Mouse (Mus musculus) forebrain, embryonic 15.5 days (tissue): Measurements from ENCODE around the gene Tmem52. TPM values are rescaled to one million over a fixed set of nuclear protein-coding genes. Genes with fewer than 3 reads are reported as not detected.
"Not testable (repeated sequence)": the region's sequence is repeated elsewhere in the genome, so short reads cannot be mapped to it uniquely, and the experiment has no call there.

Source experiments
- ATAC-seq: fragments of 200-750 bp; cut with Nextera tagmentation; replicated peaks from 2 replicates; pipeline ENCODE4 v1.8.0; 2017; ENCODE audit warnings: mild to moderate bottlenecking, moderate TSS enrichment, moderate library complexity
- H3K27ac ChIP-seq: fragments of 300-500 bp; sonication (generic); replicated peaks from 2 replicates; pipeline ENCODE4 v1.5.1; 2015; ENCODE audit warnings: mild to moderate bottlenecking, inconsistent platforms
- H3K27me3 ChIP-seq: fragments of 300-500 bp; sonication (generic); 2 replicates; pipeline ENCODE4 v1.6.1; 2015; ENCODE audit warnings: inconsistent platforms
- H3K36me3 ChIP-seq: fragments of 300-500 bp; sonication (generic); 2 replicates; pipeline ENCODE4 v1.6.1; 2015; ENCODE audit warnings: mild to moderate bottlenecking, inconsistent platforms
- H3K4me1 ChIP-seq: fragments of 300-500 bp; sonication (generic); 2 replicates; pipeline ENCODE4 v1.6.1; 2015; ENCODE audit warnings: inconsistent platforms
- H3K4me2 ChIP-seq: fragments of 300-500 bp; sonication (generic); replicated peaks from 2 replicates; pipeline ENCODE4 v1.6.1; 2015; ENCODE audit warnings: mild to moderate bottlenecking, inconsistent platforms
- H3K4me3 ChIP-seq: fragments of 300-500 bp; sonication (generic); 2 replicates; pipeline ENCODE4 v1.5.1; 2015; ENCODE audit warnings: mild to moderate bottlenecking, inconsistent platforms
- H3K9ac ChIP-seq: fragments of 300-500 bp; sonication (generic); replicated peaks from 2 replicates; pipeline ENCODE4 v1.6.1; 2015; ENCODE audit warnings: mild to moderate bottlenecking, inconsistent platforms
- H3K9me3 ChIP-seq: fragments of 300-500 bp; sonication (generic); 2 replicates; pipeline ENCODE4 v1.6.1; 2016; ENCODE audit warnings: inconsistent platforms
- whole genome bisulfite sequencing: fragments of 180-500 bp; shearing (Covaris S2); methylation state at CpG from one replicate; pipeline ENCODE4 v1.1.7; 2015; ENCODE audit warnings: mixed read lengths; 5-methylcytosine and 5-hydroxymethylcytosine counted together
- polyA plus RNA-seq: library from polyadenylated mRNA; unstranded; fragments of >200 nt; fragmentation: Nextera tagmentation; extraction: Ambion mirVana; gene quantifications from 2 replicates; pipeline ENCODE4 v1.2.1, GENCODE M21; 2015

Gene Tmem52
- polyA plus RNA-seq, 1 experiment from 2014 or later, result 0.19 TPM

GRCm38 (mm10) chr4:155473796-155474195, 4.9 kb downstream of the Tmem52 start:
- not testable (repeated sequence) for H3K4me3 ChIP-seq, H3K9me3 ChIP-seq, H3K4me2 ChIP-seq, ATAC-seq, H3K27me3 ChIP-seq, H3K27ac ChIP-seq, H3K36me3 ChIP-seq, H3K9ac ChIP-seq
- 72% methylated on average over 2 of the region's 2 CpGs for WGBS
- H3K4me1 ChIP-seq, result peaks cover 13% of the 10 kb centered on the region

- no peak overlapping the region; the same call in 1 of the 2 replicates for H3K9ac ChIP-seq
- no peaks in the 10 kb centered on the region for H3K36me3 ChIP-seq
- H3K4me3 ChIP-seq, result peak overlapping the region; percentile 6; the same call in 1 of the 2 replicates
- no peaks in the 10 kb centered on the region for H3K27me3 ChIP-seq
- H3K4me2 ChIP-seq, result peak overlapping the region; percentile 25
- H3K27ac ChIP-seq, result no peak overlapping the region
- peak; percentile 83 for ATAC-seq
- peaks cover 5% of the 10 kb centered on the region for H3K4me1 ChIP-seq
- WGBS, result 21% methylated on average over 28 of the region's 28 CpGs
- H3K9me3 ChIP-seq, result no peaks in the 10 kb centered on the region
Observed at GRCm38 (mm10) chr4:155481381-155482124, 12.6 kb downstream of the Tmem52 start.

DNA sequence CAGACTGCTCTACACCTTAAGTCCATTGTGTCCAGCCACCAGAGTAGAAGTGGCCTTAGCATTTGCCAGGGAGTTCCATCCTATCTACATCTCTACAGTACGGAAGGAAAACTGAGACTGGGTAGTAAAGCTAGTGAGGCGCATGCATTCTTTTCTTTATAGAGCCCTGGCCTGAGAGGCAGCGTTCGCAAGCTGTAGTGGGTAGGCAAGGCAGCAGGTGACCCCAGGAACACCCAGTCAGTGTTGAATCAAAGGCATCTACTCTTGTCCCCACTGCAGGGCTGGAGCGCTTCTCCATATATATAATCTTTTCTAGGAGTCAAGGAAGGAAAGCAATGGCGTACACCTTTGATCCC, 13.2 kb downstream of the Tmem52 start:
- Histone ChIP-seq H3K4me1 (peaks cover 5% of the 10 kb centered on the region), H3K27ac (no peak overlapping the region), H3K9ac (no peak overlapping the region), H3K36me3 (no peaks in the 10 kb centered on the region), H3K4me3 (no peak overlapping the region), H3K4me2 (no peak overlapping the region), H3K27me3 (no peaks in the 10 kb centered on the region), H3K9me3 (no peaks in the 10 kb centered on the region)
- no peak for ATAC-seq
- WGBS, result 90% methylated on average over 6 of the region's 6 CpGs

- no peak overlapping the region for H3K27ac ChIP-seq
- peaks cover 8% of the 10 kb centered on the region for H3K4me1 ChIP-seq
- H3K36me3 ChIP-seq, result no peaks in the 10 kb centered on the region
- no peak overlapping the region for H3K4me2 ChIP-seq
- H3K27me3 ChIP-seq, result no peaks in the 10 kb centered on the region
- 66% methylated on average over 8 of the region's 8 CpGs for WGBS
- no peak for ATAC-seq
- no peak overlapping the region for H3K4me3 ChIP-seq
- no peak overlapping the region for H3K9ac ChIP-seq
- H3K9me3 ChIP-seq, result no peaks in the 10 kb centered on the region
Observed at GRCm38 (mm10) chr4:155482733-155483540, 14.0 kb downstream of the Tmem52 start.

- Histone ChIP-seq H3K27ac (no peak overlapping the region), H3K4me3 (no peak overlapping the region), H3K9me3 (no peaks in the 10 kb centered on the region), H3K4me2 (no peak overlapping the region), H3K4me1 (peaks cover 21% of the 10 kb centered on the region), H3K27me3 (no peaks in the 10 kb centered on the region), H3K9ac (no peak overlapping the region), H3K36me3 (no peaks in the 10 kb centered on the region)
- no peak for ATAC-seq
- 90% methylated on average over 3 of the region's 3 CpGs for WGBS
Observed at GRCm38 (mm10) chr4:155485521-155485920, 16.6 kb downstream of the Tmem52 start.

- no peak overlapping the region for H3K27ac ChIP-seq
- H3K4me3 ChIP-seq, result no peak overlapping the region
- H3K4me2 ChIP-seq, result no peak overlapping the region
- no peak for ATAC-seq
- no peaks in the 10 kb centered on the region for H3K36me3 ChIP-seq
- no peaks in the 10 kb centered on the region for H3K9me3 ChIP-seq
- peaks cover 21% of the 10 kb centered on the region for H3K4me1 ChIP-seq
- no peak overlapping the region for H3K9ac ChIP-seq
- 37% methylated on average over 3 of the region's 3 CpGs for WGBS
- no peaks in the 10 kb centered on the region for H3K27me3 ChIP-seq
Observed at GRCm38 (mm10) chr4:155487746-155488145, 18.8 kb downstream of the Tmem52 start.

GRCm38 (mm10) chr4:155488232-155489025, 19.5 kb downstream of the Tmem52 start:
- no peak overlapping the region for H3K4me3 ChIP-seq
- no peaks in the 10 kb centered on the region for H3K9me3 ChIP-seq
- no peak; the same call in 1 of the 2 replicates for ATAC-seq
- H3K36me3 ChIP-seq, result no peaks in the 10 kb centered on the region
- H3K4me2 ChIP-seq, result no peak overlapping the region
- no peaks in the 10 kb centered on the region for H3K27me3 ChIP-seq
- 79% methylated on average over 8 of the region's 8 CpGs for WGBS
- H3K9ac ChIP-seq, result no peak overlapping the region
- H3K4me1 ChIP-seq, result peaks cover 28% of the 10 kb centered on the region
- peak overlapping the region; percentile 12; the same call in 1 of the 2 replicates for H3K27ac ChIP-seq

DNA sequence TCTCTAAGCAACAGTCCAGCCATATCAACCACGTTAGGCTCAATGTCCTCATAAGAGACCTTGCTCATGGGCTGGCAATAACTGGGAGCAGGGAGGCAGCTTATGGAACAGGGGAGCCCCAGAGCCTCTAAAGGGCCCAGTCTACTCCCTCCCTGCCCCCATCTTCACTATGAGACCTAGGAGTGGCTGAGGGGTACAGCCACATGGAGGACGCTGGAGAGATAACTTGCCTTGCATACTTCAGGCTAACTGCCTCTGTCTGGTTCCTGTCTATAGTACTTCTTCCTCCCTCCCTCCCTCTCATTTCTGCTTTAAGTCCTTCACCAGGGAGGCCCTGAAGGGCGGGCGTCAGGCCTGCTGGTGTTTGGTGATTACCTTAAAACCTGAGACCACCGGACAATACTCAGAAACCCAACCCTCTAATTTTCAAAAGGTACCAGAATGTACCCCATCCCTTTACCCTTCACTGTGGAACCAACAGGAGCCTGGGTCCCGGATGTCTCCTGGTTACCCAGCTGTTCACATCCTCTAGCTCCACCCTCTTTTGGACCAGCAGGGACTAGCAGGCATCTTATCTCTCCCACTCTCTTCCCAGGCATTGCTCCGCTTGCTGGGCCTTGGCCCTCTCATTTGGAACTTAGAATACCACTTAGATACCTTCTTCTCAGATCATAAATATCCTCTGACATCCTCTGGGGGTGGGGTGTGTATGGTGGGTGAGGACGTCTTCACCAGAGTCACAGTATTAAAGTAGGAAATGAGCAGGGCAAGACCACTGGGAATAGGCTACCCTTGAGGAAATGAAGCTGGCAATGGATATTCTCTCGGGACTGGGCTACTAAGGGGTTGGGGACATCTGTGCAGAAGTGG, 20.4 kb downstream of the Tmem52 start:
- no peak for ATAC-seq
- Histone ChIP-seq H3K9ac (no peak overlapping the region), H3K4me3 (no peak overlapping the region), H3K36me3 (no peaks in the 10 kb centered on the region), H3K4me2 (no peak overlapping the region), H3K9me3 (no peaks in the 10 kb centered on the region), H3K27ac (no peak overlapping the region), H3K27me3 (no peaks in the 10 kb centered on the region), H3K4me1 (peaks cover 37% of the 10 kb centered on the region)
- 86% methylated on average over 9 of the region's 9 CpGs for WGBS

- Histone ChIP-seq H3K4me2 (peak overlapping the region; percentile 55), H3K36me3 (no peaks in the 10 kb centered on the region), H3K9me3 (no peaks in the 10 kb centered on the region), H3K27ac (peak overlapping the region; percentile 95; the same call in 1 of the 2 replicates), H3K27me3 (no peaks in the 10 kb centered on the region), H3K4me3 (peak overlapping the region; percentile 98), H3K4me1 (peaks cover 48% of the 10 kb centered on the region), H3K9ac (peak overlapping the region; percentile 99)
- ATAC-seq, result 0 out of 2 replicates have a peak, but pooled peaks have one; percentile 0
- WGBS, result 15% methylated on average over 5 of the region's 5 CpGs
Observed at GRCm38 (mm10) chr4:155490456-155490855, 21.5 kb downstream of the Tmem52 start.

DNA sequence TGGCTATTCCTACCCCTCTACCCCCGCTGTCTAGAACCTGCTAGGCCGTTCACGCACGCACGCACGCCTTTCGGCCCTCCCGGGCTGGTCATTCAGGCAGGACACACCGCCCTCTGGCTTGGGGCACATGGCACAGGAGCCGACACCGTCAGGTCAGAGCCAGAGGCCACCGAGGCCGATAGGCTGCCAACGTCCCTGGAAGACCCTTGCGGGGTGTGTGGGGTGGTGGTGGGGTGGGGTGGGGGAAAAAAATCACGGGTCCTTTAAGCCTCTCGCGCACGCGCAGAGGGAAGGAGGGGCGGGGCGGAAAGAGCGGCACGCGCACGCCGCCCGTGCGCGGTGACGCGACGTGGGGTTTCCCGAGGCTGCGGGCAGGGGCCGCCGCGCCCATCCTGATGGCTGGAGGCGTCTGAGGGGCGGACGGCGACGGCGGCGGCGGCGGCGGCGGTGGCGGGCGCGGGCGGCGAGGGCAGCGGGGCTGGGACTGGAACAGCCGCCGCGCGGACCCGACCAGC, 22.1 kb downstream of the Tmem52 start, which contains the start of gene Gnb1:
Gene Gnb1 (plus strand): TSS at position 372 of the 515 bp plus-strand sequence.
- under 1% methylated on average over 40 of the region's 60 CpGs for WGBS
- Histone ChIP-seq H3K9me3 (no peaks in the 10 kb centered on the region), H3K4me3 (peak within 1 kb of the TSS; percentile 98), H3K9ac (peak within 1 kb of the TSS; percentile 99), H3K27ac (peak within 1 kb of the TSS; percentile 95), H3K4me1 (peaks cover 53% of the 10 kb centered on the region), H3K27me3 (no peaks in the 10 kb centered on the region), H3K4me2 (peak within 1 kb of the TSS; percentile 69), H3K36me3 (no peaks in the 10 kb centered on the region)
- peak; percentile 80 for ATAC-seq
